Mouse (Mus musculus): ENCODE data around the gene Miox.
A peak's percentile ranks its signal among the peaks of the same experiment; 100 is the strongest.

Gene Miox

GRCm38 (mm10) chr15:89334271-89334670 lies at the start of gene Miox:
Gene Miox (plus strand): TSS chr15:89334398.
- DNase-seq (ENCODE audit: low spot score) = no peak

GRCm38 (mm10) chr15:89285004-89285403 lies 49.2 kb upstream of the Miox start:
- no peak for DNase-seq (ENCODE audit: low spot score)

- DNase-seq (ENCODE audit: low spot score) = no peak
Measured at GRCm38 (mm10) chr15:89285478-89285877, 48.7 kb upstream of the Miox start.

GRCm38 (mm10) chr15:89286114-89286513 lies 48.1 kb upstream of the Miox start:
- DNase-seq (ENCODE audit: low spot score) = no peak

GRCm38 (mm10) chr15:89286582-89286981 lies 47.6 kb upstream of the Miox start:
- DNase-seq (ENCODE audit: low spot score) = no peak

- no peak for DNase-seq (ENCODE audit: low spot score)
Measured at GRCm38 (mm10) chr15:89288227-89288767, 45.9 kb upstream of the Miox start.

- DNase-seq (ENCODE audit: low spot score) = no peak
Measured at GRCm38 (mm10) chr15:89289455-89289854, 44.7 kb upstream of the Miox start.

GRCm38 (mm10) chr15:89291521-89291920 lies 42.7 kb upstream of the Miox start:
- no peak for DNase-seq (ENCODE audit: low spot score)

- no peak for DNase-seq (ENCODE audit: low spot score)
Measured at GRCm38 (mm10) chr15:89292795-89293194, 41.4 kb upstream of the Miox start.

GRCm38 (mm10) chr15:89293778-89294177 lies 40.4 kb upstream of the Miox start:
- DNase-seq (ENCODE audit: low spot score) = no peak

- no peak for DNase-seq (ENCODE audit: low spot score)
Measured at GRCm38 (mm10) chr15:89295580-89296165, 38.5 kb upstream of the Miox start.

GRCm38 (mm10) chr15:89296465-89296864 lies 37.7 kb upstream of the Miox start:
- DNase-seq (ENCODE audit: low spot score) = no peak

- no peak for DNase-seq (ENCODE audit: low spot score)
Measured at GRCm38 (mm10) chr15:89297695-89298094, 36.5 kb upstream of the Miox start.

GRCm38 (mm10) chr15:89300180-89300579 lies 34.0 kb upstream of the Miox start:
- no peak for DNase-seq (ENCODE audit: low spot score)

GRCm38 (mm10) chr15:89300600-89300999 lies 33.6 kb upstream of the Miox start:
- no peak for DNase-seq (ENCODE audit: low spot score)

- DNase-seq (ENCODE audit: low spot score) = no peak
Measured at GRCm38 (mm10) chr15:89305966-89306365, 28.2 kb upstream of the Miox start.

- no peak for DNase-seq (ENCODE audit: low spot score)
Measured at GRCm38 (mm10) chr15:89307461-89307860, 26.7 kb upstream of the Miox start.

- DNase-seq (ENCODE audit: low spot score) = no peak
Measured at GRCm38 (mm10) chr15:89308406-89309139, 25.6 kb upstream of the Miox start.

GRCm38 (mm10) chr15:89309962-89310498 lies 24.2 kb upstream of the Miox start:
- peak; percentile 80 for DNase-seq (ENCODE audit: low spot score)

- no peak for DNase-seq (ENCODE audit: low spot score)
Measured at GRCm38 (mm10) chr15:89313359-89313758, 20.8 kb upstream of the Miox start.

GRCm38 (mm10) chr15:89314107-89314506 lies 20.1 kb upstream of the Miox start:
- no peak for DNase-seq (ENCODE audit: low spot score)

- DNase-seq (ENCODE audit: low spot score) = no peak
Measured at GRCm38 (mm10) chr15:89314511-89315189, 19.5 kb upstream of the Miox start.

Data from layer of hippocampus, adult 11-12 months (tissue).